Mouse (Mus musculus) midbrain, postnatal 0 days (tissue): Measurements from ENCODE around the gene Asap2. TPM values are rescaled to one million over a fixed set of nuclear protein-coding genes. Genes with fewer than 3 reads are reported as not detected.
"Not testable (repeated sequence)": the region's sequence is repeated elsewhere in the genome, so short reads cannot be mapped to it uniquely, and the experiment has no call there.

ENCODE experiments used
- ATAC-seq: fragments of 200-750 bp; cut with Nextera tagmentation; 2 replicates; pipeline ENCODE4 v1.8.0; 2017; ENCODE audit warnings: moderate number of reproducible peaks, mild to moderate bottlenecking, moderate TSS enrichment, moderate library complexity; ENCODE audit not compliant: low FRiP score
- DNase-seq: peaks from one replicate; pipeline ENCODE4 v3.0.0-alpha.2; 2015; ENCODE audit warnings: low spot score
- H3K27ac ChIP-seq: fragments of 300-500 bp; sonication (generic); 2 replicates; pipeline ENCODE4 v1.5.1; 2014; ENCODE audit warnings: low read depth, mild to moderate bottlenecking, low read length, mixed read lengths
- H3K27me3 ChIP-seq: fragments of 300-500 bp; sonication (generic); 2 replicates; pipeline ENCODE4 v1.6.1; 2014; ENCODE audit warnings: low read length, control low read depth, mixed read lengths; ENCODE audit not compliant: insufficient read depth
- H3K36me3 ChIP-seq: fragments of 300-500 bp; sonication (generic); 2 replicates; pipeline ENCODE4 v1.6.1; 2014; ENCODE audit warnings: low read length, control low read depth, mixed read lengths; ENCODE audit not compliant: insufficient read depth
- H3K4me1 ChIP-seq: fragments of 300-500 bp; sonication (generic); 2 replicates; pipeline ENCODE4 v1.6.1; 2014; ENCODE audit warnings: mild to moderate bottlenecking, control low read depth, antibody characterized with exemption, low read length, mixed read lengths; ENCODE audit not compliant: insufficient read depth
- H3K4me2 ChIP-seq: fragments of 300-500 bp; sonication (generic); 2 replicates; pipeline ENCODE4 v1.6.1; 2014; ENCODE audit warnings: low read depth, mild to moderate bottlenecking, low read length, mixed read lengths; ENCODE audit not compliant: poor library complexity, severe bottlenecking
- H3K4me3 ChIP-seq: fragments of 300-500 bp; sonication (generic); 2 replicates; pipeline ENCODE4 v1.5.1; 2014; ENCODE audit warnings: low read depth, mild to moderate bottlenecking, low read length, moderate library complexity
- H3K9ac ChIP-seq: fragments of 300-500 bp; sonication (generic); replicated peaks from 2 replicates; pipeline ENCODE4 v1.6.1; 2014; ENCODE audit warnings: mild to moderate bottlenecking, low read length, moderate library complexity, mixed read lengths; ENCODE audit not compliant: poor library complexity, severe bottlenecking
- H3K9me3 ChIP-seq: fragments of 300-500 bp; sonication (generic); 2 replicates; pipeline ENCODE4 v1.6.1; 2016; ENCODE audit warnings: low read length, control low read depth
- CTCF ChIP-seq: IDR thresholded peaks from 2 replicates; pipeline ENCODE4 v1.5.1; 2016; ENCODE audit warnings: antibody characterized with exemption, mild to moderate bottlenecking
- WGBS: fragments of 180-500 bp; shearing (Covaris S2); extraction: QIAGEN DNeasy Blood & Tissue Kit; methylation state at CpG from one replicate; pipeline ENCODE4 v1.1.7; 2014; 5-methylcytosine and 5-hydroxymethylcytosine counted together
- polyA plus RNA-seq: library from polyadenylated mRNA; unstranded; fragments of >200 nt; fragmentation: Nextera tagmentation; extraction: Ambion mirVana; gene quantifications from 2 replicates; pipeline ENCODE4 v1.2.1, GENCODE M21; 2015
- total RNA-seq: library from RNA; depleted of rRNA; stranded (reverse); fragments of >200 nt; gene quantifications from 2 replicates; pipeline ENCODE4 v1.2.3, GENCODE M21; 2014

The Asap2 gene
- total and polyA plus RNA-seq, 2 experiments from 2014 or later, result 14.7 to 21.3 TPM

DNA sequence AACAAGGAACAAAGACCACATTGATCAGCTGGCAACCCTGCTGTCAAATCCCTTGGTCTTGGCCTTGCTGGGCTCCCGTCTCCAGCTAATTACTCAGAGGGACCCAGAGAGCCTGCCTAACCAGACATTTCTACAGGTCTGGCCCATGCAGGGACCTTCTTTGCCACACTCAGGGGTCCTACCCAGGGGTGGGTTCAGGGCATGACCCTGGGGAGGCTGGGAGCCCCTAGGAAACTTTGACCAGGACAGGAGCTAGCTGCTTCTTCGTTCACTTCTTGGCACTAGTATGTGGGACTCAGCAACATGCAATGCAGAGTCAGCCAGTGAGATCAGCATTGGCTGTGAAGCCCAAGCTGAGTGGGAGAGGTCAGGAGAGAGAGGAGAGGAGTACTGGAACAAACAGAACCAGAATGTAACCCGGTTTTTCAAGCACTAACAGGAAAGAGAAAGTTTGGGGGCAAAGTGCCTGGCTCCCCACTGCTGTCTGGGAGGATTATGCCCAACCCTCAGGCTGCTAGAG lies 107.6 kb downstream of the Asap2 start:
- H3K4me2 ChIP-seq, H3K36me3 ChIP-seq, ATAC-seq, H3K4me3 ChIP-seq, H3K27ac ChIP-seq, H3K4me1 ChIP-seq, H3K27me3 ChIP-seq, H3K9me3 ChIP-seq, DNase-seq, H3K9ac ChIP-seq: not testable (repeated sequence)
- 49% methylated on average over 3 of the region's 3 CpGs for WGBS

- not testable (repeated sequence) for H3K27me3 ChIP-seq, H3K9me3 ChIP-seq, H3K36me3 ChIP-seq, DNase-seq, H3K4me1 ChIP-seq
- TF ChIP-seq CTCF, result peak; percentile 76
- WGBS, result 5% methylated on average over 8 of the region's 8 CpGs
- H3K9ac ChIP-seq, result peak overlapping the region; percentile 78
- H3K4me3 ChIP-seq, result peak overlapping the region; percentile 75
- peak overlapping the region; percentile 60 for H3K4me2 ChIP-seq
- peak; percentile 84 for ATAC-seq
- H3K27ac ChIP-seq, result peak overlapping the region; percentile 77
These were observed 120.8 kb downstream of the Asap2 start for GRCm38 (mm10) chr12:21111116-21111475.

DNA sequence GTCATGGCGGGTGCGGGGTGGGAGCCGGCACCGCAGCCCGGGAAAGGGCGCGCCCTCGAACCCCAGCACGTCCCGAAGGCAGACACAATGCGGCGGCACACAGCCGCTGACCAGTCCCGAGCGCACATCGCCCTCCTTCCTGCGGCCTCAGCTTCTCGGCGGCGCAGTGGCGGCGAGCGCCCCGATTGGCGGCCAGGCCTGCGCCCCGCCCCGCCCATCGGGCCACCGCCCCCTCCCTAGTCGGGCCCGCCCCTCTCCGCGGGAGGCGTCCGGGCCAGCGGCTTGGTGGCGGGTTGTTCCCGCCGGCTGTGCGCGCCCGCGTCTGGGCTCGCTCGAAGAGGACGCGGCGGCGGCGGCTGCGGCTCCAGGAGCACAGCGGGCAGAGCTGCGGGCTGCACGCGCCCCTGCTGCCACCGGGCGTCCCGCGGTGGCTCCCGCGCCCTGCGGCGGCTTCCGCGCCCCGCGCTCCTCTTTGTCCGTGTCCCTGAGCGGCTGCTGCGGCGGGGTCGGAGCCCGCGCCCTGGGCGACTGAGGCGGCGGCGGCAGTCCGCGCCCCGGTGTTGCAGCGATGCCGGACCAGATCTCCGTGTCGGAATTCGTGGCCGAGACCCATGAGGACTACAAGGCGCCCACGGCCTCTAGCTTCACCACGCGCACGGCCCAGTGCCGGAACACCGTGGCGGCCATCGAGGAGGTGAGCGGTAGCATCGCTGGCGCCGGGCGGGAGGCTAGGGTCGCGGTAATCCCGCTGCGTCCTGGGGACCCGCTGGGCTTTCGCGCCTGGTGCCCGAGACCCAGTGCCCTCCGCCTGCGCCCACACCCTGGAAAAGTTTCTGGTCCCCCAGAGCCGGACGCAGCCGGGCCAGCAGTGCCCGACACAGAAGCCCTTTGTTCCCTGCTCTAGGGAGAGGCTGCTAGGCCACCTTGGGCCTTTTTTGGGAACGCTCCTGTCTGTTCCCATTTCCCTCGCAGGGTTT lies 121.5 kb downstream of the Asap2 start:
- peak overlapping the region; percentile 77 for H3K27ac ChIP-seq
- no peaks in the 10 kb centered on the region for H3K4me1 ChIP-seq
- H3K4me3 ChIP-seq, result peak overlapping the region; percentile 75
- no peaks in the 10 kb centered on the region for H3K9me3 ChIP-seq
- peak overlapping the region; percentile 78 for H3K9ac ChIP-seq
- H3K27me3 ChIP-seq, result no peaks in the 10 kb centered on the region
- ATAC-seq, result peak; percentile 98
- H3K4me2 ChIP-seq, result peak overlapping the region; percentile 60
- DNase-seq, result peak; percentile 88
- WGBS, result 1% methylated on average over 56 of the region's 118 CpGs
- no peak for TF ChIP-seq CTCF
- no peaks in the 10 kb centered on the region for H3K36me3 ChIP-seq

- H3K4me2 ChIP-seq, result peak overlapping the region; percentile 60
- peak; percentile 76 for TF ChIP-seq CTCF
- H3K9ac ChIP-seq, result peak overlapping the region; percentile 78
- peak overlapping the region; percentile 75 for H3K4me3 ChIP-seq
- no peaks in the 10 kb centered on the region for H3K9me3 ChIP-seq
- no peaks in the 10 kb centered on the region for H3K4me1 ChIP-seq
- no peaks in the 10 kb centered on the region for H3K36me3 ChIP-seq
- no peaks in the 10 kb centered on the region for H3K27me3 ChIP-seq
- peak overlapping the region; percentile 77; the same call in 1 of the 2 replicates for H3K27ac ChIP-seq
- peak; percentile 79 for ATAC-seq
- peak; percentile 87 for DNase-seq
- WGBS, result 0% methylated on average over 17 of the region's 17 CpGs
These were observed 122.2 kb downstream of the Asap2 start for GRCm38 (mm10) chr12:21112453-21112857.

GRCm38 (mm10) chr12:21119446-21119845 lies 129.2 kb downstream of the Asap2 start:
- ATAC-seq, result no peak
- Histone ChIP-seq H3K36me3 (no peaks in the 10 kb centered on the region), H3K27me3 (no peaks in the 10 kb centered on the region), H3K4me3 (no peak overlapping the region), H3K9me3 (no peaks in the 10 kb centered on the region), H3K4me1 (no peaks in the 10 kb centered on the region), H3K27ac (no peak overlapping the region), H3K9ac (no peak overlapping the region), H3K4me2 (no peak overlapping the region)
- no peak for TF ChIP-seq CTCF
- 69% methylated on average over 3 of the region's 3 CpGs for WGBS
- DNase-seq, result no peak

DNA sequence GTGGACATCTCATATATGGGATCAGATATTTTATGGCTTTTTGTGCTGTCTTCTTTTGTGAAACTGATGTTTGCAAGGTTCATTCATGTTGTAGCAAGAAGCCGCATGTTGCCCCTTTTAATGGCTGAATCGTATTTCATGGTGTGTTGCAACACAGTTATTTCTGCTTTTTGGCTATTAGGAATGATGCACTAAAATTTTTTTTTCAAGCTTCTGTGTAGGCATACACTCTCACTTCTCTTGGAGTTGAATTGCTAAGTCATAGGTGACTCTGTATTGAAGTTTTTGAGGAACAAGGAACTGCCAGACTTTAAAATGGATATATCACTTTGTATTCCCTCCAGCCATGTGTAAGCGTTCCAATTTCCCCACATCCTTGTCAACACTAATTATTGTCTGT lies 132.6 kb downstream of the Asap2 start:
- ATAC-seq, result no peak
- Histone ChIP-seq H3K27ac (no peak overlapping the region), H3K36me3 (no peaks in the 10 kb centered on the region), H3K9me3 (no peaks in the 10 kb centered on the region), H3K4me3 (no peak overlapping the region), H3K4me2 (no peak overlapping the region), H3K27me3 (no peaks in the 10 kb centered on the region), H3K4me1 (peaks cover 9% of the 10 kb centered on the region; the same call in 1 of the 2 replicates), H3K9ac (no peak overlapping the region)
- TF ChIP-seq CTCF, result no peak
- DNase-seq, result no peak
- WGBS, result 70% methylated on average over 3 of the region's 3 CpGs
